ENCODE assay signal across 21 mouse cellular contexts in the genomic region with DNA sequence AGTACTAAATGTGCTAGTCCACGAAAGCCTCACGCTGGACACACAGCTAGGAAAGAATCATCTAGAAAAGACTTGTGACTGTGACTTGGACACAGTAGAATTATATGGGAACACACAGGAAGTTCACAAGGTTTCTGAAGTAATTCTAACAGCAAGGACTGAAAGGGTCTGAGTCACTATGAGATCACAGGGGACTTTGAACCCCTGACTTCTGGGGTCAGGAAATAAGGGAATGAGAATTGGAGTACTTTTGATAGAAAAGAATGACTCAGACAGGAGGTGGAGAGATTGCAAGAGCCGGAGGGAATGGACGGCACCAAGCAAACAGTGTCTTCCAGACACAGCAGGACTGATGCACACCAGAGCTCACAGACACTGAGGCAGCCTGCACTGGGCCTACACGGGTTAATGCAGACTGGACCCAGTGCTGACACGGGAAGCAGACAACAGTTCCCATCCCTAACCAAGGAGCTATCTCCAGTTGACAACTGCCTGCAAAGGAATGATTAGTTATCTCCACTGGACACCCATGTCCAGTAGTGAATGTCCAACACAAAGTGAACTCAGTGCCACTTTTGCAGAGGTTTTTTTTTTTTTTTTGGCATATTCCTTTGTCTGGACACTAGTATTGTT. TPM values are rescaled to one million over a fixed set of nuclear protein-coding genes. Genes with fewer than 3 reads are reported as not detected.
DNase-seq lines count a peak whose midpoint lies in the region; ATAC-seq lines count a peak whose summit lies in the region.
"Had no signal": no experiment of that assay in that cellular context is flagged by ENCODE, and none has a peak within 500 bp of the region (broad histone marks: within the 10 kb centered on the region; RNA-seq: fewer than 3 reads in every experiment).

No protein-coding gene starts in this region.

- 55% methylated on average over 6 of the region's 6 CpGs for WGBS in intestine, embryonic 14.5 days
- WGBS in stomach, embryonic 15.5 days = 68% methylated on average over 6 of the region's 6 CpGs
- WGBS in hindbrain, embryonic 11.5 days = 72% methylated on average over 6 of the region's 6 CpGs

- H3K9me3 ChIP-seq in intestine, embryonic 14.5 days (ENCODE audit: control insufficient read depth, low read length) = no peaks in the 10 kb centered on the region
- H3K9me3 ChIP-seq in stomach, embryonic 15.5 days = no peaks in the 10 kb centered on the region
- no peaks in the 10 kb centered on the region for H3K9me3 ChIP-seq in hindbrain, embryonic 11.5 days (ENCODE audit: control insufficient read depth, low read length)
- H3K9me3 ChIP-seq: embryonic facial prominence, embryonic 13.5 days; heart, embryonic 10.5 days; hindbrain, embryonic 12.5 days; limb, embryonic 13.5 days; liver, embryonic 12.5 days; midbrain, embryonic 10.5 days; neural tube, embryonic 15.5 days had no signal

- no peak overlapping the region for H3K9ac ChIP-seq in intestine, embryonic 14.5 days (ENCODE audit: low read length)
- H3K9ac ChIP-seq in stomach, embryonic 15.5 days = no peak overlapping the region
- H3K9ac ChIP-seq in hindbrain, embryonic 11.5 days (ENCODE audit: low read depth, low read length) = no peak overlapping the region
- H3K9ac ChIP-seq: embryonic facial prominence, embryonic 13.5 days; hindbrain, embryonic 12.5 days; limb, embryonic 13.5 days; liver, embryonic 12.5 days; neural tube, embryonic 15.5 days had no signal

- peak; percentile 55 for ATAC-seq in intestine, embryonic 14.5 days (replicated peaks; ENCODE audit: low FRiP score, low TSS enrichment, low read depth)
- ATAC-seq in stomach, embryonic 15.5 days (ENCODE audit: insufficient read depth, low FRiP score, low read depth) = peak; percentile 23; the same call in 1 of the 2 replicates
- no peak for ATAC-seq in hindbrain, embryonic 11.5 days (ENCODE audit: low FRiP score)
- ATAC-seq: forebrain, embryonic 14.5 days; liver, embryonic 12.5 days had no signal

- H3K27me3 ChIP-seq in intestine, embryonic 14.5 days (replicated peaks; ENCODE audit: control insufficient read depth, insufficient read depth, low read length) = no peaks in the 10 kb centered on the region
- no peaks in the 10 kb centered on the region for H3K27me3 ChIP-seq in stomach, embryonic 15.5 days (replicated peaks)
- H3K27me3 ChIP-seq in hindbrain, embryonic 11.5 days (ENCODE audit: control insufficient read depth, insufficient read depth, low read length) = no peaks in the 10 kb centered on the region
- H3K27me3 ChIP-seq: embryonic facial prominence, embryonic 13.5 days; hindbrain, embryonic 12.5 days; limb, embryonic 13.5 days; liver, embryonic 12.5 days; neural tube, embryonic 15.5 days had no signal

- no peak overlapping the region for H3K27ac ChIP-seq in intestine, embryonic 14.5 days (ENCODE audit: low read depth)
- H3K27ac ChIP-seq in stomach, embryonic 15.5 days = no peak overlapping the region
- no peak overlapping the region for H3K27ac ChIP-seq in hindbrain, embryonic 11.5 days (ENCODE audit: low read depth, low read length)
- H3K27ac ChIP-seq: embryonic facial prominence, embryonic 13.5 days; gastrocnemius, adult 2 months; heart, embryonic 10.5 days; hindbrain, embryonic 12.5 days; limb, embryonic 13.5 days; liver, embryonic 12.5 days; midbrain, embryonic 10.5 days; neural tube, embryonic 15.5 days had no signal

- H3K4me1 ChIP-seq in intestine, embryonic 14.5 days (replicated peaks; ENCODE audit: control insufficient read depth, insufficient read depth, low read length) = peaks cover 7% of the 10 kb centered on the region; the same call in 1 of the 2 replicates
- no peaks in the 10 kb centered on the region for H3K4me1 ChIP-seq in stomach, embryonic 15.5 days
- no peaks in the 10 kb centered on the region for H3K4me1 ChIP-seq in hindbrain, embryonic 11.5 days (replicated peaks; ENCODE audit: control insufficient read depth, insufficient read depth, low read length)
- H3K4me1 ChIP-seq: heart, embryonic 10.5 days; hindbrain, embryonic 12.5 days; limb, embryonic 13.5 days; liver, embryonic 12.5 days; midbrain, embryonic 10.5 days; neural tube, embryonic 15.5 days had no signal

- H3K4me2 ChIP-seq in intestine, embryonic 14.5 days (ENCODE audit: low read length) = no peak overlapping the region
- H3K4me2 ChIP-seq in stomach, embryonic 15.5 days = no peak overlapping the region
- H3K4me2 ChIP-seq in hindbrain, embryonic 11.5 days (replicated peaks; ENCODE audit: low read depth, low read length) = no peak overlapping the region
- H3K4me2 ChIP-seq: embryonic facial prominence, embryonic 13.5 days; hindbrain, embryonic 12.5 days; limb, embryonic 13.5 days; liver, embryonic 12.5 days; neural tube, embryonic 15.5 days had no signal

- DNase-seq in adrenal gland, postnatal 36 days = peak; percentile 9 to 33
- DNase-seq in adrenal gland, postnatal 25 days = no peak
- DNase-seq in 3T3-L1 (ENCODE audit: low read depth, low spot score) = peak; percentile 91
- DNase-seq in intestine, embryonic 14.5 days (ENCODE audit: low spot score) = peak; percentile 51
- no peak for DNase-seq in left cerebral cortex, adult 9 months (ENCODE audit: low spot score in 2 of 2)
- no peak for DNase-seq in hindbrain, embryonic 11.5 days (ENCODE audit: low spot score)
- DNase-seq: cerebellum, adult 2 months; cerebellum, postnatal 25 days; gastrocnemius, adult 2 months; kidney, postnatal 4 days; lung, adult 18-20 months; lung, postnatal 10 days had no signal

- H3K36me3 ChIP-seq in intestine, embryonic 14.5 days (ENCODE audit: control insufficient read depth, insufficient read depth, low read length) = no peaks in the 10 kb centered on the region
- no peaks in the 10 kb centered on the region for H3K36me3 ChIP-seq in stomach, embryonic 15.5 days
- H3K36me3 ChIP-seq in hindbrain, embryonic 11.5 days (ENCODE audit: control insufficient read depth, insufficient read depth, low read length) = no peaks in the 10 kb centered on the region
- H3K36me3 ChIP-seq: embryonic facial prominence, embryonic 13.5 days; heart, embryonic 10.5 days; hindbrain, embryonic 12.5 days; limb, embryonic 13.5 days; liver, embryonic 12.5 days; midbrain, embryonic 10.5 days; neural tube, embryonic 15.5 days had no signal

- H3K4me3 ChIP-seq in intestine, embryonic 14.5 days (ENCODE audit: low read depth, low read length) = no peak overlapping the region
- H3K4me3 ChIP-seq in stomach, embryonic 15.5 days (replicated peaks) = no peak overlapping the region
- H3K4me3 ChIP-seq in hindbrain, embryonic 11.5 days (ENCODE audit: low read depth, low read length) = no peak overlapping the region
- H3K4me3 ChIP-seq: embryonic facial prominence, embryonic 13.5 days; gastrocnemius, adult 2 months; heart, embryonic 10.5 days; hindbrain, embryonic 12.5 days; limb, embryonic 13.5 days; liver, embryonic 12.5 days; midbrain, embryonic 10.5 days; neural tube, embryonic 15.5 days had no signal

RNA-seq across cellular contexts. Expression of gene Tes, which starts 11.8 kb away (rescaled TPM):
- total RNA-seq in adrenal gland, postnatal 36 days (2021) = 10 to 100 TPM in 1 of 2 experiments, 1 to 10 TPM in 1; 8.7 to 12.3 TPM
- total RNA-seq in adrenal gland, postnatal 25 days (2021) = 8.7 and 11.1 TPM in 2 replicates
- 114 and 132 TPM in 2 replicates for polyA plus RNA-seq in intestine, embryonic 14.5 days (2014; fragmentation: Nextera tagmentation; extraction: Ambion mirVana)
- 90.5 and 99.1 TPM in 2 replicates for polyA plus RNA-seq in stomach, embryonic 15.5 days (2015; fragmentation: Nextera tagmentation; extraction: Ambion mirVana)
- 65.2 and 65.5 TPM in 2 replicates for polyA plus RNA-seq in hindbrain, embryonic 11.5 days (2014; fragmentation: Nextera tagmentation; extraction: Ambion mirVana)

Comparison
In these comparisons a context has a peak if more than half of its experiments do, and no peak if none do; other contexts are left out.
1. DNase-seq: peak in adrenal gland, postnatal 36 days (2 of 2), 3T3-L1 (single experiment) and intestine, embryonic 14.5 days (single experiment); none in adrenal gland, postnatal 25 days (single experiment), left cerebral cortex, adult 9 months (0 of 2) and hindbrain, embryonic 11.5 days (single experiment).